Mouse (Mus musculus): ENCODE results near the gene Prkcz.

Prkcz gene

GRCm38 (mm10) chr4:155238276-155238675 is 122.9 kb downstream of the Prkcz start:
- DNase-seq = no peak

DNA sequence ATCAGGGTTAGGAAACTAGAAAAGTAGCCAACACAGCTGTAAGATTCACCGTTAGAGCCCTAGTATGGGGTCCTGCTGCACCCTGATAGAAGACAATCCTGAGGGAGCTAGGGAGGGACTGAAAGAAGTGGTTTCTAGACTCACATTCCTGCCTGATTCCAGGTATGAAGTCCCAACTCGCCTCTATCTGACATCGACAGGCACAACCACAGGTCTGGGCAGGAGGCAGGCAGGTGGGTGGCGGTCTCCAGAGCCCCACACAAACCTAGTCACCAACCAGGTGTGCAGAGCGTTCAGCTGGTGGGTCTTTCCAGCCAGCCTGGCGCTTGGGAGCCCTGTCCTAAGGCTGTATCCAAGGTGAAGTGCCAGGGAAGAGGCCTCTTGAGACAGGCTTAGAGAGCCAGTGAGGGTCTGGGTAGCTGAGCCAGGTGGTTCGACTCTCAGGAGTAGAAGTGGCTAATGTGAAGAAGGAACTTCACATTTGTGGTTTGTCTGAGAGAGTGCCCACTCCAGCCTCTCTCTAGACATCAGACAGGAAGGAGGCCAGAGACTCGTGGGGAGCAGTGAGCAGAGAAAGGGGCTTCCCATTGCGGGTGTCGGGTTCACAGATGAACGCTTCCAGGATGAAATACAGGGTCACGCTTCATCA is 124.3 kb downstream of the Prkcz start:
- DNase-seq = no peak

DNA sequence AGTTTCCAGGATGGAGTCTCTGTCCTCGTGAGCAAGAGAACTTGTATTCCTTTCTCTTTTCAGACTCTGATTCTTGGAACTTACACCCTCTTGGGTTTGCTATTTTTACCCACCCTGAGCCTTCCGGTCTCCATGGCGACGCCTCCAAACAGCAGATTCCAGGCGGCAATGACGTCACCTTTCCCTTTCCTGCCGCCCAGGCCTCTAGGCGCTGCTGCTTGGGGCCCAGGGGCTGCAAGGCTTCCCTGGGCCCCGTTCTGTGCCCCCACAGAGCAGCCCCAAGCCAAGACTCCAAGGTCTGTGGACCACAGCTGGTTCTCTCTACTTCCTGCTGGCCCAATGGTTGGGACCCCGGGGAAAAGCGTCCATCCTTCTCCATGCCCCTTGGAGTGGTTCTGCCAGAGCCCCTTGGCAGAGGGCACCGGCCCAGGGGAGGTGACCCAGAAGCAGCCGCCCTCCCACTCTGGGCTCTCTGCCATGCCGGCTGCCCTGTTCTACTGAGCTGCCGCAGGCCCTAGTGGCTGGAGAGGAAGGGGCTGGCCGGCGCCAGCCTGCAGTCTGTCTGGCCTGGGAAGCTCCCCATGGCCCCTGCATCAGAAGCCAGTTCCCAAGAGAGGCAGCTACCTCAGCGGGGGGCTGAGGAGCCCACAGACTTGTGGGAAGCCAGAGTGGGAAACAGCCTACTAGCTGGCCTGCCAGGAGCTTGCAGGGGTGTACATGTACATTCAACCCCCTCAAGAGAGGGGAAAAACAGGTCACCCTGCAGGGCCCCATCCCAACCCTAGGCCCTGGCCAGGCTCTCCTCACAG is 125.6 kb downstream of the Prkcz start:
- DNase-seq = peak; percentile 95

DNA sequence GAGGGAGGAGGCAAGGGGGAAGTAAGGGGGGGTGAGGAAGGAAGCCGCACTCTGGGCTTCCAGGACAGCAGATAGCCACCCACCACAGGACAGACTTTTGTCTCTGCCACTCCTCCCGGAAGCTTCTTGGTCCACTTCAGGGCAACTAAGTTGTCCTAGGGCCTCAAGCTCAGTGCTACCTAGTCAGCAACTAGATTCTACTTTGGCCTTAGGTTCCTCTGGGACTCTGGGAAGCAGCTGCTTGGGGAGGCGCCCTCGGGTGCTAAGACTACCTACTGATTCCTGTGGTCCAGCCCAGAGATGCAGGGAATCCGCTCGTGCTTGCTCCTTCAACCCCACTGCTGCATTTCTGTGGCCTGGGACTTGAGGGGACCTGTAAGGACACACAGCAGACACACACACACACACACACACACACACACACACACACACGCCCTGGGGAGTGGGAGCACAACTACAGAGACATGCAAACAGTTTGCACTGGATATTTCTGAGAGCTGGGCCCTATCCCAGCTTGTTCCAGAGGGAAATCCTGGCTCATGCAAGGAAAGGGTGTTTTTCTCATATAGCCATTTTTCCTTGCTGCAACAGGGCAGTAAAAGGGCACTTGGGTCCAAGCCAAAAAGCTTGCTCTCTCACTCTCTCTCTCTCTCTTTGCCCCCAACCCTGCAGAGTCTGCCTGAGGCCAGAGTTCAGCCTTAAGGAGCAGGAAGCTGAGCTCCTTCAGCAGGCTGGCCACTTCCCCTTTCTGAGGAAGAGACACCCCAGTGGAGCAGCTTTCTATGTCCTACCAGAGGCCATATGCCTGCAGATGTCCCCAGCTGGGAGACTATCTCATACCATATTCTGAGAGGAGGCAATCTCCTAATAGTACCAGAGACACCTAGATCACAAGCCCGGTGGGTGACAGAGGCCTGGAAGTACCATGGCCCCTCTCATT is 126.5 kb downstream of the Prkcz start:
- peak; percentile 69 for DNase-seq

GRCm38 (mm10) chr4:155233878-155234277 is 127.3 kb downstream of the Prkcz start:
- peak; percentile 87 for DNase-seq

DNA sequence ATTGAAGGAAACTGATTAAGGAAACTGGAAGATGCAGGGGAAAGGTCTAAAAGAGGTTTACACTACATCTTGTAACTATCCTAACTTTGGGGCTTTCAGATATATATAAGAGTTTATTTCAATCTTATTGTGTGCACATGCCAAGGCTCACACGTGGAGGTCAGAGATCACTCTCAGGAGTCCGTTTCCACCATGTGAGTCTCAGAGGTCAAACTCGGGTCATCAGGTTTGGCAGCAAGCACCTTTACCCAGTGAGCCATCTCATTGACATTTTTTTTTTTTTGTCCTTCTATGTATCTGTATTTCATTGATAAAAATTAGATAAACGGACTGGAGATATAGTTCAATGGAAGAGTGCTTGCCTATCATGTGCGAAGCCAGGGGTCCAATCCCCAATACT is 132.7 kb downstream of the Prkcz start:
- no peak for DNase-seq

- DNase-seq = no peak
Observed at GRCm38 (mm10) chr4:155227986-155228385, 133.2 kb downstream of the Prkcz start.

DNA sequence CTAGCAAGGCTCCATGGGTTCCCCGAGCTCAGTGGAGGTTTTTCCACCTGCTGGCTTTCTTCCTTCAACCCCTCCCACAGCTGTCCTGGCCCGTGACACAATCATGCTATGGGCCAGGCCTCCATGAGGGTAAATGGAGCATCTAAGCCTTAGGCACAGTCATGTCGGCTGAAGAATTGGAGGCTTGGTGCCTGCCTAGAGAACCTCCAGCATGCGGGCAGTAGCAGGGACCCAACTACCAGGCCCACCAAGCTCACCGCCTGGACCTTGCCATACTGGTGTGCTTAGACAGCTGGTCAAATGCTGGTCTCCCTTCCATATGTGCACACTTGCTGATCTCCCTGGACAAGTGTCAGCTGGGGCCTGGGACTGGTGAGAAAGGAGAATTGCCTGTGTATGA is 135.2 kb downstream of the Prkcz start:
- DNase-seq = no peak

DNA sequence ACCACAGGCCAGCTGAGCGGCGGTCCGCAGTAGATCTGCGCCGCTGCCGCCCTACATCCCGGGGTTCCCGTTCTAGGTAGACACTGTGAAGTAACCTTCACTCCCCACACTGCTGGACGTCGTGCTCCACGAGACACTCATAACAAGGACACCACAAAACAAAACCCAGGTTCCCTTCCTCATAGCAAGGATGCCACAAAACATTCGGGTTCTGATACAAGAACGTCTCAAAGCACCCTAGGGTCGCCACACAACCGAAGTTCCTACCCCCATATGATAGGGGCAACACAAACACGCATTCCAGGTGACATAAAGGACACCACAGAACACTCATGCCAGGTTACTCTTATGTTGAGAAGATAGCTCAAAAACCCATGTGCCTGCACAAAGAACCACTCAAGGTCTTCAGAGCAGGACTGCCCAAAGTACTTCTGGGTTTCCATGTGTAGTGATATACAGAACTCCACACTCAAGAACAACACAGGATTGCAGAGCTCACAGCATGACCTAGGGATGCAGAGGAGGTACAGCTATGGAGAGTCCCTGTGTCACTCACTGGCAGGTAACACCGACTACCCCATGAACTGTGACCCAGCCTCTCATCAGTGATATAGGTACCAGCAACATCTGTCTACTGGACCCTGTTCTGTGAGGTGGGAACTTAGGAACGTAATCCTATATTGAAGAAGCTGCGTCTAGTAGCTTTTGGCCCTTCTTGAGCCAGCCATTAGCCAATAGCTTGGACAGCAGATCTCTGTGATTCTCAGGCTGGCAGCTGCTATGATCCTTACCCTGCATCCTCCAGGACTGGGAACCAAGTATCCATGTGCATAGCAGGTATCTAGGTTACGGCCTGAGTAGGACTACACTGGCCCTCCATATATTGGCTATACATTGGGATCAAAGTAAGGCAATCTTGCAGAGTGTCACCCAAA is 137.3 kb downstream of the Prkcz start:
- DNase-seq = no peak

DNA sequence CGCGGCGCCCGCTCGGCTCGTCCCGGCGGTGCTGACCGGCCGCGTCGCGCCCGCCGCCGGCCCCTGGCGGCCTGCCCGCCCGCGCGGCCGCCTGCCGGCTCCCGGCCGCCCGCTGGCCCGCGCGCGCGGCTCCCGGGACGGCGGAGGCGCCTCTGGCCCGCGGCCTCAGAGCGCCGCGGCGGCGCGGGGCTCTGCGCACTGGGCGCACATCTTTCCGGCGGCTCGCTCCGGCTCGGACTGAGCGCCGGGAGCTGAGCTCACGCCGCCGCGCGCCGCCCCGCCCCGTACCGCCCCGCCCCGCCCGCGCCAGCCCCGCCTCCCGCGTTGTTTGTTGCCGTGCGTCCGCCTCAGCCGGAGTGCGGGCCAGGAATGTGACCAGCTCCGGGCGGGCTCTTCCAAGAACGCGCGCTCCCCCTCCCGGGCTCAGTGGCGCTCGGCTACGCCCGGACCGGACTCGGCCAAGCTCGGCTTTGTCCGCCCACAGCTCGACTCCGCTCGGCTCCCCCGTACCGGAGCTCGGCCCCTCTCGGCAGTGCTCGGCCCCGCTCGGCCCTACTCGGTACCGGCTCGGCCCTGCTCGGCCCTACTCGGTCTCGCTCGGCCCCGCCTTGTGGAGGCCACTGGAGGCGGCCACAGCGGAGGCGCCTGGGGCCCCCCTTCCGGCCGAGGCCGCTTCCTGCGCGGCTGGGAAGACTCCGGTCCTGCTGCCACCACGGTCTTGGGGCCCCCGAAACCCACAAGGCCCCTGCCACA is 138.1 kb downstream of the Prkcz start:
- DNase-seq = peak; percentile 99

DNA sequence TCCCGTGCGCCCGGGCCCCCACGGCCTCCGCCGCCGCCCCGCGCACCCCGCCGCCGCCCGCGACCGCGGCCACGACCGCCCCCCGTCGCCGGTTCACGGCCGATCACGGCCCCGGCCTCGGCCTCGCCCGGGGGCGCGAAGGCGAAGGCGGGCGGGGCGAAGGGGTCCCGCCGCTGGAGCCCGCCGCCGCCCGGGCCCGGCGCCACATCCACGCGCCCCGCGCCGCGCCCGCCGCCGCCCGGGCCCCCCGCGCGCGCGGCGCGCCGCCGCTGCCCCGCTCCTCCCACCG is 138.7 kb downstream of the Prkcz start, which contains the start of gene Ski:
TSS of gene Ski (minus strand) at position 41 of the 289 bp plus-strand sequence.
- DNase-seq = no peak

DNA sequence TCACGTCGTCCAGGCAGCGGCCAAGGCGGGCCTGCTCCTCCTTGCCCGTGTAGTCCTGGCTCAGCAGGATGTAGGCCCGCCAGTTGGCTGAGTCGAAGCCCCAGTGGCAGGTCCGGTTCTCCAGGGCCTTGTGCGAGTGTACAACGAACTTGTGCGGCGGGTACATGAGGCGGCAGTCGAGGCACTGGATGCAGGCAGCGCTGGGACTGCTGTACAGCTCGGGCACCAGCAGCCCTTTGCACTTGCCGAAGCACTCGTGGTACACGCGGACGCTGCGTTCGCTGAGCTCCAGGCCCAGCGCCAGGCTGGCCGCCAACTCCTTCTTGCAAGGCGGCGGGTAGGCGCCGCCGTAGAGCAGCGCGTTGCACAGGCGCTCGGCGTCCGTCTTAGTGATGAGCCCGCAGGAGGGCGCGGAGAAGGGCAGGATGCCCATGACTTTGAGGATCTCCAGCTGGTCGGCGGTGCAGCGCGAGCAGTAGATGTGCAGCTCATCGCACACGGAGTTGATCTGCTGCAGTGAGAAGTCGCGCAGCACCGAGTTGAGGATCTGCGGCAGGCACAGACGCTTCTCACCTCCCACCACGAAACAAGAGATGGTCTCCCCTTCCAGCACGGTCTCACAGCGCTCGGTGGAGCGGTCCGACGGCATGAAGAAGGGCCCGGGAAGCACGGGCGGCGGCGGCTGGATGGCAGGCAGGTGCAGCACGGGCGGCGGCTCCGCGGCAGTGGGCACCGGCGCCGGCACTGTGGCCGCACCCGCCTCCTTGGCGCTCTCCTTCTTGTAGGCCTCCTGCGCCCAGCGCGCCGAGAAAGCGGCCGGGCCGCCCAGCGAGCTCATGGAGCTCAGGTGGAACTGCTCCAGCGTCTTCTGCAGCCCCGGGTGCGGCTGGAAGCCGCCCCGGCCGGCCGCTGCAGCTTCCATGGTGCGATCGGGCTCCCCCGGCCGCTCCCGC is 139.3 kb downstream of the Prkcz start:
- DNase-seq = peak; percentile 74

DNA sequence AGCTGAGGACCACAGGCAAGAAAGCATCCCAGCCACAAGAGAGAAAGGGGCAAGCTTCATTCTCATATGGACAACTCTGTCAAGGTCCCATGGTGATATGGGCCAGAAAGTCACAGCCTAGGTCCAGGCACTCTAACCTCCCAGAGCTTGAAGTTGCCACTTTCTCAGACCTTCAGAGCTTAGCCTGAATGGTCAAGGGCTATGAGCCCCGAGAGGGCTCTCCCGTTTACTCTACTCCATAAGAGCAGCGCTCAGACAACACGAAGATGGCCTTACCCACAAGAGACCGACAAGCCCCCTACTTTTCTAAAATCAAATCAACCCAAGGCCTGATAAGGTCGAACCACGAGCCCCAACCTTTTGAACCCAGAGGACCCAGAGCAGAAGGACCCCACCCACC is 140.1 kb downstream of the Prkcz start:
- no peak for DNase-seq

DNA sequence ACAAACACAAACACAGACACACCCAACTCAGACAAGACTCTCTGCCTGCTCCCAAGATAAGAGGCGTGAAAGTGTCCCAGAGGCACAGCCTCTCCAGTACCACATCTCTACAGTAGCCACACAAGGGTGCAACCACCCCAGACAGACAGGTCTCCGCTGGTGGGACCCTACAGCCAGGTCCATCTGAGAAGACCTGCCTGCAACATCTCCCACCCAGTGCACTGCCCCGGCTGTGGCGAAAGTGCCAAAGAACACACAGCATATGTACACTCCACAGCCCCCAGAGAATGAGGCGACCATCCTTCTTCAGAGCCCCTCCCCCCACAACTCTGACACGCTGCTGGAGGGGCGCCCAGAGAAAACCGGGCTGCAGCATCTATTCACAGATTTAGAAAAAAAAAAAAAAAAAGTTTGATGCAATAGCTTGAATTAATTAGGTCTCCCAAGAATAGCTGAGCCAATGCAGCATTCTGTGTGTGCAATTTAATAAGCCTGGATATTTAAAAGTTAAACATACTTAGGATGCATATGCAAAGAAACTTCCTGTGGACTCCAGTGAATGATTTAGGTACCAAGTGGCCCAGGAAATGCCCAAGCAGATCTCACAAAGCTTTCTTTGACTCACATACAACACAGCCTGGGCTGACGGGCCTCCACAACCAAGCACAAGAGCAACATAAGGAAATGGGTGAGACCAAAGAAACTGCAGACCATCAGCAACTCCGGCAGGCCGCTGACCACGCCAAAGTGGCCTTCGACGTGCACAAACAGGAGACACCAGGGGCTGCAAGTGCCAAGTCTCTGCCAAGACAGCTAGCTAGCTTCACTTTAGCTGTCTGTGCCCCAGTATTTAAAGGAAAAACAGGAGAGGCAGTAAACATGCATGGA is 140.7 kb downstream of the Prkcz start:
- DNase-seq = peak; percentile 55

GRCm38 (mm10) chr4:155219271-155220212 is 141.6 kb downstream of the Prkcz start:
- no peak for DNase-seq

- no peak for DNase-seq
Observed at GRCm38 (mm10) chr4:155218104-155218732, 142.9 kb downstream of the Prkcz start.

DNA sequence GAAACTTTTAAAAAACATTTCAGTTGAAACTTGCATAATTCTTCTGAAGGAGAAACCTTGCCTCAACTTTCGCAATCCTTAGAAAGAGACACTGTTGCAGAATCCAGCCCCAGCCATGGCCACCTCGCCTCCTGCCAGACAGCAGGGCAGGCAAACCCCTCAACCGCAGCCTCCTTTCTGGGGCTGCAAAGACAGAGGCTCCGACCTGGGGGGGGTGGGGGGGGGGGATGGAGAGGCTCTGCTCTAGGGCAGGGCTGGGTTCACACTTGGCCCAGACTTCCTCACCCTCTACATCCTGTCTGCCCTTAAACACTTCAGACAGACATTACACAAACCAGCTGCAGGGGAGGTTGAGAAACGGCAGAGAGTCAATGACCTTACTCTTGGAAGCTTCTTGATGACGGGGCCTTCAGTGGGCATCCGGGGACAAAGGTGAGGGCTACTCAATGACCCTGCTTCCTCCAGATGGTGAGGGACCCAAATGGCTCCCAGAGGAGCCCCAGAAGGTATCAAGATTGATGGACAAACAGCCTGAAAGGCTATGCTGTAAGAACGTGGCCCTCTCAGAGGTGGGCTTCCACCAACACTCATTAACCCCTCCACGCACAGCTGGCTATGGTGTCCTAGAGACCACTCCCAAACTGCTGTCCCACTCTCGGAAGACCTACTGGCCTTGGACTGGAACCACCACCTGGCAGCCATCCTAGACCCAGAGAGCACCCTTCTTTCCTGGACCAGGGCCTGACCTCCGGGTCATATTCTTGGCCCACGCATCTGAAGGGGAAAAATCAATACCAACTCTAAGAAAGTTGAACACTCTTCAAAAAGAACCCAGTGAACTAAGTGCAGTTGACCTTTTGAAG is 143.7 kb downstream of the Prkcz start:
- peak; percentile 73 for DNase-seq
